Mouse (Mus musculus) frontal cortex, postnatal 36 days (tissue): ENCODE results near the gene Slc16a10.

Experiments
- DNase-seq, 2 experiments: peaks; one replicate each; pipeline ENCODE4 v3.0.0; 2022; ENCODE audit warnings: low spot score in 2 of 2

The Slc16a10 gene

GRCm38 (mm10) chr10:40068595-40068994, 73.5 kb downstream of the Slc16a10 start:
- no peak for DNase-seq

GRCm38 (mm10) chr10:40067529-40067928, 74.5 kb downstream of the Slc16a10 start:
- DNase-seq: no peak

- DNase-seq: no peak
Measured at GRCm38 (mm10) chr10:40067071-40067470, 75.0 kb downstream of the Slc16a10 start.

- no peak for DNase-seq
Measured at GRCm38 (mm10) chr10:40065357-40065756, 76.7 kb downstream of the Slc16a10 start.

GRCm38 (mm10) chr10:40063291-40063890, 78.7 kb downstream of the Slc16a10 start:
- DNase-seq: no peak

- no peak for DNase-seq
Measured at GRCm38 (mm10) chr10:40062812-40063211, 79.2 kb downstream of the Slc16a10 start.

- no peak for DNase-seq
Measured at GRCm38 (mm10) chr10:40061926-40062325, 80.1 kb downstream of the Slc16a10 start.

- DNase-seq: no peak
Measured at GRCm38 (mm10) chr10:40058786-40059120, 83.3 kb downstream of the Slc16a10 start.

- DNase-seq: no peak
Measured at GRCm38 (mm10) chr10:40058062-40058785, 83.8 kb downstream of the Slc16a10 start.

- no peak for DNase-seq
Measured at GRCm38 (mm10) chr10:40057615-40058014, 84.4 kb downstream of the Slc16a10 start.

- DNase-seq: peak in 1 of 2 experiments; percentile 13
Measured at GRCm38 (mm10) chr10:40054455-40054854, 87.6 kb downstream of the Slc16a10 start.

- peak; percentile 52 to 56 for DNase-seq
Measured at GRCm38 (mm10) chr10:40053896-40054295, 88.2 kb downstream of the Slc16a10 start.

GRCm38 (mm10) chr10:40053257-40053895, 88.7 kb downstream of the Slc16a10 start:
- DNase-seq: peak in 1 of 2 experiments; percentile 55

- DNase-seq: no peak
Measured at GRCm38 (mm10) chr10:40051997-40052396, 90.1 kb downstream of the Slc16a10 start.

- no peak for DNase-seq
Measured at GRCm38 (mm10) chr10:40050763-40051162, 91.3 kb downstream of the Slc16a10 start.

GRCm38 (mm10) chr10:40041339-40041738, 100.7 kb downstream of the Slc16a10 start:
- DNase-seq: no peak

GRCm38 (mm10) chr10:40036686-40037560, 105.1 kb downstream of the Slc16a10 start:
- DNase-seq: peak; percentile 61 to 67

GRCm38 (mm10) chr10:40034956-40035355, 107.1 kb downstream of the Slc16a10 start:
- no peak for DNase-seq

GRCm38 (mm10) chr10:40032897-40033296, 109.2 kb downstream of the Slc16a10 start:
- no peak for DNase-seq

- no peak for DNase-seq
Measured at GRCm38 (mm10) chr10:40030716-40031115, 111.3 kb downstream of the Slc16a10 start.

GRCm38 (mm10) chr10:40029610-40030009, 112.4 kb downstream of the Slc16a10 start:
- no peak for DNase-seq

GRCm38 (mm10) chr10:40028091-40028490, 114.0 kb downstream of the Slc16a10 start:
- no peak for DNase-seq
